Mouse (Mus musculus) left cerebral cortex, adult 8-10 months (tissue): ENCODE measurements around the gene Hhipl2. TPM values are rescaled to one million over a fixed set of nuclear protein-coding genes. Genes with fewer than 3 reads are reported as not detected.

Source experiments
- total RNA-seq, 4 experiments: library from RNA; stranded (reverse); gene quantifications; 2 replicates each; pipeline ENCODE4 v1.2.4; 2022

Gene Hhipl2
- total RNA-seq, 4 experiments from 2014 or later = 0.15 TPM; not detected in 3

Other genes starting within 250 kb of the Hhipl2 start
- 1 to 10 TPM; 6.9 to 8.5 (median 7.4) TPM for gene Disp1, start 196.7 kb upstream of the Hhipl2 start, total RNA-seq
- 10 to 100 TPM; 53.4 to 57.2 (median 55.8) TPM for gene Aida, start 121.6 kb upstream of the Hhipl2 start, total RNA-seq
- 10 to 100 TPM; 54.5 to 60.1 (median 57.4) TPM for gene Brox, start 120.9 kb upstream of the Hhipl2 start, total RNA-seq
- 100 to 1,000 TPM; 208 to 241 (median 233) TPM for gene Mia3, start 48.7 kb upstream of the Hhipl2 start, total RNA-seq
- 10 to 100 TPM; 15.0 to 21.5 (median 16.7) TPM for gene Taf1a, start 29.2 kb upstream of the Hhipl2 start, total RNA-seq